Mouse (Mus musculus): ENCODE measurements around the gene Mettl3. TPM values are rescaled to one million over a fixed set of nuclear protein-coding genes. Genes with fewer than 3 reads are reported as not detected.

Gene Mettl3
- polyA plus RNA-seq (2014; fragmentation: Nextera tagmentation; extraction: Ambion mirVana) = 37.1 and 37.8 TPM in 2 replicates

DNA sequence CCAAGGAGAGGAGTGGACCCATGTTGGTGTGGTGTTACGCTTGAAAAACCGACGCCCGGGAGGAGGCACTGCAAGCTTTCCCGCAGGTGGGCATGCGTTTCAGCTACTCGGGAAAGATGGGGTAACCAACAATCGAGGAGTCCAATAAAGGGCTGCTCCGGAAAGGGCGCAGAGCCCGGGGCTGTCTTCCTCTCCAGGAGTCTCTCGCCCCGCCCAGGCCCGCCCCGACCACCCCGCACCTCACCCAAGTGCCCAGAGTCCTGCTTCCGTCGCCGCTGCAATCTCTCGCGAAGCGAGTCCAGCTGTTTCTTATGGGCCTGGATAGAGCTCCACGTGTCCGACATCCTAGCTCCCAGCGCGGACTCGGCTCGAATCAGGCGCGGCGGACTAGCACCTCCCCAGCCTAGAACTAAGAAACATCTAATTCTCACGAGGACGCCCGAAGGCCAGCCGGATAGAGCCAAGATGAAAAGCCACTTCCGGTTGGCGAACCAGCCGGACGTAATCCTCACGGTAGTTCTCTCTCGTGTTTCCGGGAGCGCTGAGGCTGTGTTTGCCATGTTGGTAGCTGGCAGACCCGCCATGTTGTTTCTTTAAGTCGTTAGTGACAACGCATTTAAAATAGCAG, at the start of gene Mettl3:
Mettl3 (minus strand) TSS at position 485 of the 628 bp plus-strand sequence.
- Histone ChIP-seq H3K4me3 (replicated peaks; ENCODE audit: low read length) (peak within 1 kb of the TSS; percentile 63), H3K27ac (peak within 1 kb of the TSS; percentile 93), H3K9me3 (ENCODE audit: control insufficient read depth, low read length) (no peaks in the 10 kb centered on the region), H3K27me3 (ENCODE audit: control insufficient read depth, insufficient read depth, low read length) (no peaks in the 10 kb centered on the region), H3K4me2 (replicated peaks) (peak within 1 kb of the TSS; percentile 59), H3K4me1 (replicated peaks; ENCODE audit: control insufficient read depth, insufficient read depth, low read length) (peaks cover 8% of the 10 kb centered on the region), H3K9ac (peak within 1 kb of the TSS; percentile 71), H3K36me3 (replicated peaks; ENCODE audit: control insufficient read depth, insufficient read depth) (peaks cover 19% of the 10 kb centered on the region)
- ATAC-seq (ENCODE audit: low FRiP score) = peak; percentile 96
- under 1% methylated on average over 46 of the region's 46 CpGs for whole genome bisulfite sequencing
- DNase-seq (ENCODE audit: low spot score) = peak; percentile 96

DNA sequence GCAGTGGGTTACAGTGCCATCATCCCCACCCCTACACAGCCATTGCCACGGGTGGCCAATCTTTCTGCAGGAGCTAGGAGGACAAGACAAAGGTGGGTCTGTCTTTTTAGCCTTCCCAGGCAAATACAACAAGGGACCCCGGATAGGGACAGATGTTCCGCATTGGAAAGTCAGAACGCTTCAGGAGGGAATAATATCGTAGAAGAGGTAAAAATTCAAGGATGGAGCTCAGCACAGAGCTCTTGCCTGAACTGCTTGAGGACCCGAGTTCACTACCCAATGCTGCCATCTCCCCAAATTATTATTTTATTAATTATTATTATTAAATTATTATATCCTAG, 34.6 kb upstream of the Mettl3 start:
- Histone ChIP-seq H3K4me2 (replicated peaks) (peak overlapping the region; percentile 46), H3K36me3 (replicated peaks; ENCODE audit: control insufficient read depth, insufficient read depth) (no peaks in the 10 kb centered on the region), H3K9me3 (ENCODE audit: control insufficient read depth, low read length) (no peaks in the 10 kb centered on the region; the same call in 1 of the 2 replicates), H3K27me3 (ENCODE audit: control insufficient read depth, insufficient read depth, low read length) (no peaks in the 10 kb centered on the region), H3K27ac (peak overlapping the region; percentile 59; the same call in 1 of the 2 replicates), H3K4me3 (replicated peaks; ENCODE audit: low read length) (peak overlapping the region; percentile 25), H3K9ac (peak overlapping the region; percentile 50; the same call in 1 of the 2 replicates), H3K4me1 (replicated peaks; ENCODE audit: control insufficient read depth, insufficient read depth, low read length) (no peaks in the 10 kb centered on the region)
- DNase-seq (ENCODE audit: low spot score) (no peak), ATAC-seq (ENCODE audit: low FRiP score) (no peak; the same call in 1 of the 2 replicates)
- WGBS = 75% methylated on average over 6 of the region's 6 CpGs

DNA sequence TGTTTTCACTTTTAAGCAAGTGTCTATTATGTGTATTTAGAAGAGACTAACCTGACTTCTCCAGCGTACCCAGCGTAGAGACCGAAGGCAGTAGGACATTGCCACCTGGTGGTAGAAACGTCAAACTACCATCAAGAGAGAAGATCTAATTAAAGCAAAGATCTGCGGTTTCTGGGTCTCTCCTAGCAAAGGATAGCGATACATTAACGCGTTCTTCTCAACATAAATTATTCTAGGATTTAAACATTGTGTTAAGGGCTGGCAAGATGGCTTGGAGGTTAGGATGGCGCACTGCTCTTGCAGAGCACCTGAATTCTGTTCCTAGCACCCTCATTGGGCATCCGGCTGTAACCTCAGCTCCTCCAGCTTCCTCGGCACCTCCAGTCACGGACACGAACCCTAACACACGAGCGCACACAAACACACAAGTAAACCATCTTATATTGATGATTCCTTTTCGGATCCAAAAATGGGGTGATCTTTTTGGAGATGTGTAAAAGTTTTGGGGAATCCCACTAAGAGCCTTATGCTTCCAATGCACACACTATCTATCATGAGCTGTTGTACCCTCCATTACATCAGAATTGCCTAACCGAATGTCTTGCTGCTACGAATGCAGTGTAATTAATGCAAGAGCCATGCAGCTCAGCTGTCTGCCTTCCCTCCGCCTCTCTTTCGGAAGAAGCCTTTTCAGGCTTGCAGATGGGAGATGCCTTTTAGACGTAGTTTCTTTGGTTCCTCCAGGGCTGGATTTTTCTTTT, 34.0 kb upstream of the Mettl3 start:
- DNase-seq (ENCODE audit: low spot score) (peak; percentile 92), ATAC-seq (ENCODE audit: low FRiP score) (peak; percentile 82)
- Histone ChIP-seq H3K4me1 (replicated peaks; ENCODE audit: control insufficient read depth, insufficient read depth, low read length) (no peaks in the 10 kb centered on the region), H3K27me3 (ENCODE audit: control insufficient read depth, insufficient read depth, low read length) (no peaks in the 10 kb centered on the region), H3K27ac (peak overlapping the region; percentile 59; the same call in 1 of the 2 replicates), H3K4me2 (replicated peaks) (peak overlapping the region; percentile 46), H3K9me3 (ENCODE audit: control insufficient read depth, low read length) (no peaks in the 10 kb centered on the region), H3K9ac (peak overlapping the region; percentile 50), H3K36me3 (replicated peaks; ENCODE audit: control insufficient read depth, insufficient read depth) (no peaks in the 10 kb centered on the region), H3K4me3 (replicated peaks; ENCODE audit: low read length) (peak overlapping the region; percentile 25)
- 29% methylated on average over 21 of the region's 21 CpGs for WGBS

DNA sequence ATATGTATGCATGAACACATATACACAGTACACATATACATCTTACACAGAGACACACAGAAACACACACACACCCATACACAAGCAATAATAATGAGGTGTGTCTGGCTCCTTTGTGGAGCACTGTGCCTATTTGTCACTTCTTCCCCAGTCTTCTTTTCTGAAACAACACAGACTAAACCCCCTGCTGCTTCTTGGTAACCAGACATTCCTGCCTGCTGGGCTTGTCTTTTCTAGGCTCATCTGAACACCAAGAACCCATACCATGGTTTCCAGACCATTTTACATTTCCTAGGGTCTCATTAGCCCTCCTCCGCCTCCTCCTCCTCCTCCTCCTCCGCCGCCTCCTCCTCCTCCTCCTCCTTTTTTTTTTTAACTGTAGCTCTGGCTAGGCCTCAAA, 27.2 kb upstream of the Mettl3 start:
- no peak overlapping the region for H3K4me3 ChIP-seq (replicated peaks; ENCODE audit: low read length)
- no peak overlapping the region for H3K9ac ChIP-seq
- no peaks in the 10 kb centered on the region for H3K27me3 ChIP-seq (ENCODE audit: control insufficient read depth, insufficient read depth, low read length)
- WGBS = 42% methylated on average over 3 of the region's 3 CpGs
- 0 out of 2 replicates have a peak, but pooled peaks cover 4% of the 10 kb centered on the region for H3K4me1 ChIP-seq (replicated peaks; ENCODE audit: control insufficient read depth, insufficient read depth, low read length)
- no peak overlapping the region for H3K4me2 ChIP-seq (replicated peaks)
- DNase-seq (ENCODE audit: low spot score) = no peak
- no peak overlapping the region for H3K27ac ChIP-seq
- ATAC-seq (ENCODE audit: low FRiP score) = no peak
- no peaks in the 10 kb centered on the region for H3K9me3 ChIP-seq (ENCODE audit: control insufficient read depth, low read length)
- no peaks in the 10 kb centered on the region for H3K36me3 ChIP-seq (replicated peaks; ENCODE audit: control insufficient read depth, insufficient read depth)

DNA sequence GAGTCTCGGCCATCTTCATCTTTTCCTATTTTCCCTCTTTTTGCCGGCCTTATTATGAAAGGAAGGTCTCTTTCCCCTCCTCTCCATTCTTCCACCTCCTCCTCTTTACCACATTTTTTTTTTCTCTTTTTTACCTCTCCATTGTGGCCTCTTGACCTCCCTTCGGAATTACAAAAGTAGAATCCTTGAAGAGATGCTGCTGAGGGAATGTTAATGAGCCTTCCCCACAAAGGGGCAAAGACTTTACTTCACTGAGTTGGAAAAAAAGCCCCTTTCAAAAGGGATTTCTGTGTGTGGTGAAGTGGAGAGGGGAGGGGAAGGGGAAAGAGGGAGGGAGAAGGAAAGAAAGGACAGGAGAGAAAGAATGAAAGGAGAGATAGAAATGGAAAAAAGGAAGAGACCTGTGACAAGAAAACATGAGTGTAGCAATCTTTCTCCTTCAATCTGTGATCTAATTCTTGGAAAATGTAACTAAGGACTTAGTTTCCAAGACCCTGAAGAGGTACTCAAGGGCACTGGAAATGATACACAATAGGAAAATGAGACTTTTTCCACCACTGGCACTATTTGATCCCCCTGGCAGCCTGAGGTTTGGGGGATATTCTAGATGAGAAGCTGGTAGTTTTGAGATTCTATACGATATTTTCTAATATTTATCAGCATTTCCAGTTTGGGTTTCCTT, 26.3 kb upstream of the Mettl3 start:
- H3K4me2 ChIP-seq (replicated peaks) = no peak overlapping the region
- DNase-seq (ENCODE audit: low spot score) = no peak
- H3K36me3 ChIP-seq (replicated peaks; ENCODE audit: control insufficient read depth, insufficient read depth) = no peaks in the 10 kb centered on the region
- peaks cover 10% of the 10 kb centered on the region; the same call in 1 of the 2 replicates for H3K4me1 ChIP-seq (replicated peaks; ENCODE audit: control insufficient read depth, insufficient read depth, low read length)
- ATAC-seq (ENCODE audit: low FRiP score) = no peak
- H3K27ac ChIP-seq = peak overlapping the region; percentile 4; the same call in 1 of the 2 replicates
- 2% methylated on average over 4 of the region's 4 CpGs for WGBS
- no peak overlapping the region for H3K9ac ChIP-seq
- no peaks in the 10 kb centered on the region for H3K9me3 ChIP-seq (ENCODE audit: control insufficient read depth, low read length)
- no peaks in the 10 kb centered on the region for H3K27me3 ChIP-seq (ENCODE audit: control insufficient read depth, insufficient read depth, low read length)
- no peak overlapping the region for H3K4me3 ChIP-seq (replicated peaks; ENCODE audit: low read length)

DNA sequence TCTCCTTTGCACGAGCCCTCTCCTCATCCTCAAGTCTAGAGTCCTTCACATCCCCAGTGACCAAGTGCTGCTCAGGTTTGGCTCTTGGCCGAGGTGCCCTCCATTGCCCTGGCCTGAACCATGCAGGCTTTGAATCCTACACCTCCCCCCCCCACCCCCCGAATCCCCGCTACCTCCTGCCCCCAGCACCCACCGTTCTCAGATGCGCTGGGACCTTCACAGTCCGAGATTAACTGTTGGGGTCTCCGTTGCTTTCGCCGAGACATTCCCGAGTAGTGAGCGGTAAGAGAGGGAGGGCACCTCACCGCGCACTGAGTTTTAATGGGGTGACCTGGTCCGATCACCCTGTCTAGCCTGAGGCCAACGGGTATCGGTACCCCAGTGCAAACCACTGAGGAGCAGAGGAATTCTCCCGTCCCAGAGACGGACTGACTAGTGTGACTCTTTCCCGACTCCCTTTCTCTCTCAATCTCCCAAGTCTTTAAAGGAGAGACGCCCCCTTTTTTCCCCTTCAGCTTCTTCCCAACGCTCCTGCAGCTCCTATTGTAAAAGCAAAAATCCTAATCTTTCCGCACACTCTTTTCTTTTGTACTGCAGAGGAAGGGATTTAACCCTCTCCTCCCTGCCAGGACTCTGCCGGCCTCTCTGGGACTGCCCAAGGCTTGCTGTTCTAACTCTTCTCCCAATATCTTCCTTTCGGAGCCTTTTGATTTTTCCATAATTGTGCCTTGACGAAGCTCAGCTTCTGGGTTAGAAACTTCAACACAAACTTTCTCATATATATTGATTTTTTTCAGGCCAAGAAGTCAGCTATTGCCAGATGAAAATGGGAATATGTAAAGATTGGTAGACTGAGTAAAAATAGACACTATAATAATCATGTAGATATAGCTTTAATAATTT, 23.2 kb upstream of the Mettl3 start, which contains the start of gene Sall2:
Sall2 (minus strand) TSS at position 853 of the 903 bp plus-strand sequence.
- no peak for DNase-seq (ENCODE audit: low spot score)
- Histone ChIP-seq H3K9me3 (ENCODE audit: control insufficient read depth, low read length) (no peaks in the 10 kb centered on the region), H3K4me3 (replicated peaks; ENCODE audit: low read length) (peak within 1 kb of the TSS; percentile 42), H3K9ac (peak within 1 kb of the TSS; percentile 58), H3K4me2 (replicated peaks) (peak within 1 kb of the TSS; percentile 72), H3K4me1 (replicated peaks; ENCODE audit: control insufficient read depth, insufficient read depth, low read length) (peaks cover 10% of the 10 kb centered on the region; the same call in 1 of the 2 replicates), H3K36me3 (replicated peaks; ENCODE audit: control insufficient read depth, insufficient read depth) (no peaks in the 10 kb centered on the region), H3K27me3 (ENCODE audit: control insufficient read depth, insufficient read depth, low read length) (no peaks in the 10 kb centered on the region), H3K27ac (peak within 1 kb of the TSS; percentile 78)
- peak; percentile 69; the same call in 1 of the 2 replicates for ATAC-seq (ENCODE audit: low FRiP score)
- WGBS = 1% methylated on average over 26 of the region's 26 CpGs

DNA sequence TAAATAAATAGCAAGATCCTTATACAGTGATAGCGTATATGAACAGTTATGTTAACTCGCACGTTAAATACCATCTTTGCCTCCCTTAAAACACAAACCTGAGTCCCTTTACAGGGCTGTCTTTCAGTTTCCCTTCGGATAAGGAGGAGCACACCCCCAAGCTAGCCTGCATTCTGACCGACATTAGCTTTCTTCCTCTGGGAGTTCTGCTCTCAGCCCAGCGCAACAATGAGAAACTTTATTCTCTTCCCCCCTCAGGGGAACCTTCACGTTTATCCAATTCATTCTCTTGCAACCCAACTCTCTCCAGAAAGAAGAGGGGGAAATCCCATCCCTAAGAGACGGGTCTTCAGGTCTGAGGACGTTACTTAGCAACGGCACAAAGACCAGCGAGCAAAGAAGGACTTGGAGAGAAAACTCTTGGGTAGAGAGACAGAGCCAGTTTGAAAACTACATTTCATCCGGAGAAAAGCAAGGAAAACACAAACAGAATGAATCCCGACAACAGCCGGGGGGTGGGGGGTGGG, 22.5 kb upstream of the Mettl3 start:
- DNase-seq (ENCODE audit: low spot score) = no peak

DNA sequence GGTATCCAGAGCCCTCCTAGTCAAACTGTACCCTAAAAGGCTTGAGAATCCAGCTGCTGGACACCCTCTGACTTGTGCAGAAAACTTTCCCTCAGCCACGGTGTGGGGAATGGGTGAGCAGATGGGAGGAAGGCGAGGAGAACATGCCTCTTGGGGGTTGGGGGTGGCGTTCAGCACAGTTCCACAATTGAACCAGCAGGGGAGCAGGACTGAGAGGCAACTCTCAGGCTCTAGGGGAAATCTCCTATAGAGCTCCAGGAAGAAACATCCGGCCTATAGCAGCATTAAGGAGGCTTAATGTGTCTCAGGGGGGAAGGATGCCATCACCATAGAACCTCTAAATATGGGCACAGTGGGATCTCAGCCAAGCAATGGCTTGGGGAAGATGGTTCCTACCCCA, 21.0 kb upstream of the Mettl3 start:
- H3K9ac ChIP-seq = no peak overlapping the region
- no peaks in the 10 kb centered on the region for H3K9me3 ChIP-seq (ENCODE audit: control insufficient read depth, low read length)
- WGBS = 1% methylated on average over 4 of the region's 4 CpGs
- peak; percentile 57; the same call in 1 of the 2 replicates for ATAC-seq (ENCODE audit: low FRiP score)
- no peaks in the 10 kb centered on the region for H3K36me3 ChIP-seq (replicated peaks; ENCODE audit: control insufficient read depth, insufficient read depth)
- no peak overlapping the region for H3K27ac ChIP-seq
- peaks cover 10% of the 10 kb centered on the region; the same call in 1 of the 2 replicates for H3K4me1 ChIP-seq (replicated peaks; ENCODE audit: control insufficient read depth, insufficient read depth, low read length)
- no peaks in the 10 kb centered on the region for H3K27me3 ChIP-seq (ENCODE audit: control insufficient read depth, insufficient read depth, low read length)
- no peak for DNase-seq (ENCODE audit: low spot score)
- H3K4me3 ChIP-seq (replicated peaks; ENCODE audit: low read length) = no peak overlapping the region
- peak overlapping the region; percentile 72 for H3K4me2 ChIP-seq (replicated peaks)

More for the DNA sequence above, 22.5 kb upstream of the Mettl3 start:
- WGBS = 1% methylated on average over 14 of the region's 14 CpGs
- H3K27ac ChIP-seq = peak overlapping the region; percentile 78
- H3K4me3 ChIP-seq (replicated peaks; ENCODE audit: low read length) = peak overlapping the region; percentile 42
- no peaks in the 10 kb centered on the region for H3K36me3 ChIP-seq (replicated peaks; ENCODE audit: control insufficient read depth, insufficient read depth)
- no peaks in the 10 kb centered on the region for H3K9me3 ChIP-seq (ENCODE audit: control insufficient read depth, low read length)
- H3K9ac ChIP-seq = peak overlapping the region; percentile 58
- H3K4me2 ChIP-seq (replicated peaks) = peak overlapping the region; percentile 72
- ATAC-seq (ENCODE audit: low FRiP score) = peak; percentile 75
- no peaks in the 10 kb centered on the region for H3K27me3 ChIP-seq (ENCODE audit: control insufficient read depth, insufficient read depth, low read length)
- H3K4me1 ChIP-seq (replicated peaks; ENCODE audit: control insufficient read depth, insufficient read depth, low read length) = peaks cover 10% of the 10 kb centered on the region; the same call in 1 of the 2 replicates

Measured in hindbrain, embryonic 14.5 days (tissue).